Mouse (Mus musculus): ENCODE data around the gene Wdr77. TPM values are rescaled to one million over a fixed set of nuclear protein-coding genes. Genes with fewer than 3 reads are reported as not detected.
"Not testable (repeated sequence)": the region's sequence is repeated elsewhere in the genome, so short reads cannot be mapped to it uniquely, and the experiment has no call there.

Gene Wdr77
- total RNA-seq (2021) = 10 to 100 TPM; 48.4 to 52.4 TPM

DNA sequence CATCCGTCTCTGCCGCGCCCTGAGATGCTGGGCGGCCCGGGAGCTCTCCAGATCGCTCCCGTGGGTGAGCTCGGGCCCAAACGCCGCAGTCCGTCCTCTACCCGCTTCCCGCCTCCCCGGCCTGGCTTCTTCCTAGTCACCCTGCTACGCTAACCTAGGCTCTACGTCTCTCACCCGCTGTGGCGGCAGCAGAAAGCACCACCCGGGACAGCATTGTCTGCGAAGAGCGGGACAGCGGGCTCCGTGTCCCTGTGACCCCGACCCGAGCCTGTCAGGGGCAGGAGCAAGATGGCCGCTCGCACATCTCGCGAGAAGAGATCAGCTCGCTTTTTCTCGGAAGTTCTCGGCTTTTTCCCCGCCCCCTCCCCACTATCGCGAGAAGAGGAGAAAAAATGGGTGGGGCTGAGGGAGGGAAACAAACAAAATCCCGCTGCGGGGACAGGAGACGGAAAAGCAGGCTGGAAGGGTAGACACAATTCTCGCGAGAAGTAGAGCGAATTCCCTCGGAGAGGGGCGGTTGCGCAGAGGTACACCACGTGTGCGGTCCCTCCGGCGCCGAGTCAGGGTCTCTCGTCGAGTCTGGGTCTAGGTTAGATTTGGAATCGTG, at the start of gene Wdr77:
TSS of gene Wdr77 (plus strand) at position 396 of the 607 bp plus-strand sequence.
- peak; percentile 91 for DNase-seq (ENCODE audit: extremely low spot score in 1 of 2, low spot score in 1 of 2)

DNA sequence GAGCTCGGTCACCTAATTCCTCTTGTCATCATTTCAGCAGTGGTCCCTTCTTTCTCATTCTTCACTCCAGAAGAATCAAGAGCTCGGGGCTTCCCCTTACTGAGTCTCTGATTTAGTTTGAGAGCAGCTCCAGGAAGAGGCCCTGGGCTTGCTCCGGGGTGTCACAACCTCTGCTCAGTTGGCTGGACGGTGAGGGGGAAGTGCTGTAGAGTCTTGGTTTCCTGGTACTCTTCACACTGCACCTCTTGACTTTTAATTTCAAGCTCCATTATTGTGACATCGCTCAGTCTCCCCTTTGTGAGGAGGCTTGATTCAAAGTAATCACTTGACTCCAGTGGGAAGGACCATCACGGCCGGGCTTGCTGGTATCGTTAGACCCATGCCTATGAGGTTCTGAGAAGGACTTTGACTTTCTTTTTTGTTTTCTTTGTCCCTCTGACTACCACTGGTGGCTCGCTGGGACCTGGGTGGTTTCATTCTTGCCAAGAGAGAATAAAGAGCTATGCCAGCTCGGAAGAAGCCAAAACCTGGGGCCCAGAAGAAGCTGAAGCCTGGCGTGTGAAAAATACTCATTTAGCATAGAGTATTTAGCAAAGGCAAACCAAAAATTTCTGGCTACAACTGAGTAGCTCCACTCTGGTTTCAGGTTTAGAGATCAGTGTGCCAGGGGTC, 48.5 kb upstream of the Wdr77 start:
- no peak for DNase-seq (ENCODE audit: extremely low spot score in 1 of 2, low spot score in 1 of 2)

DNA sequence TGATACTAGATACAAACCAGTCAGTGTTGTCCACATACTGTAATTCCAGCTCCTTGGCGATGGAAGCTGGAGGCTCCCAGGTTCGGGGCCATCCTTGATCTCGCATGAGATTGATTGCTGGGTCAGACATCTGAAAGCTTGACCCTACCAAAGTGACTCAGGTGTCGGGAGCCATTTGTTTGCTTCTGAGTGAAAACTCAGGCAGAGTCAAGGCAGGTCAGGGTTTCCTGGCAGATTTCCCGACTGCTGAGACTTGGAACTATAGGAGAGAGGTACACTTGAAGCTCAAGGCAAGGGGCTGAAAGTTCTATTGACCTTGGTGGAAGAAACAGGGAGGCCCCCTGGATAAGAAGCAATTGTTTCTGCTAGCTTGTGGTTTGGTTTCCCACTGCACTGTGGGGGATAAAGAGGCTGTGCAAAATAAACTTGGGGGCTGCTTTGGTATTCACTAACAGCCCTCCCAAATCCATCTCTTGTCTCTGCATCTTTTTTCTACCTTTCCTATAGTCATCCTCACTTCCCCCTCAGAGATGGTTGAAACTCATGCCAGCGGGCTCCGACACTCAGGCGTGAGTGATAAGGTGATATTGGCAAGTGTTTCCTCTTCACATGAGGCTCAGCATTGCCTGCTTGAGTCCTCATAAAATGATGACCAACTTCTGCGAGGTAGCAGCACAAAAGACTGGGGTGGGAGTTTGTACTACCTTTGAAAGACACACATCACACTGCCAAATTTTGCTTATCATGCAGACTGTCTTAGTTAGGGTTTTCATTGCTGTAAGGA, 46.9 kb upstream of the Wdr77 start:
- no peak for DNase-seq (ENCODE audit: extremely low spot score in 1 of 2, low spot score in 1 of 2)

DNA sequence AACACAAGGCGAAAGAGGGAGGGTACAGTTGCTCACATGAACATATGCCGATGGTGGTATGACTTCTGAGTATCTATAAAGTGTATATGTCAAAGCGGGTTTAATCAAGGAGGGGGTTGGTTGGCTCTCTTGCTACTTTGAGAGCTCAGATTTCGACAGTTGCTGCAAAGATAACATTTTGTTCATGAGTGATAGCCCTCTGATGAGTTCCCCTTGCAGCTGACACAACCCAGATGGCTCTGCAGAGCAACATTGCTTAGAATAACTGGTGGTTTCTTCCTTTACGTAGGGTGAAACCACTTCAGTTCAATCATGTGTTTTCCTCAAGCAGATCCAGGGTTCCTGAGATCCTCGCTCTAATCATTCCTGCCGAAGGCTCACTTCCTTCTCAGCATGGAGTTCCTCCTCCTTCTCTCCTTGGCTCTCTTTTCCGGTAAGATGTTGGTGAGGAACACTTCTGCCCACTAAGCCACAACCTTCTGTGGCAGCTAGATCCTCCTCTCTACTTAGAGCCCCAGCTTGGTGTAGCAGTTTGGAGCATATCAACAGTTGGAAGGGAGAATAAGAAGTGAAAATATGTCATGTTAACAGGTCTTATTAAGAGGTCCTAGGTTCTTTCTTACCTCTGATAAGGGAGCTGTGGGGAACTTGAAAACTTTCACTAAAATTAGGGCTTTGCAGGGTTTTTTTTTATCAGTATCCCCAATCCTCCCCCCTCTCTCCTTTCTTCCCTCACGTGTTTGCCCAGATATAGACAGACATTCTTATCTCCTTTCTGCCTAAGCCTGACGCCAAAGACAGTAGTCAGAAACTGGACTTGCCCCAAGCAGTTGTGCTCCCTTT, 45.1 kb upstream of the Wdr77 start:
- no peak for DNase-seq (ENCODE audit: extremely low spot score in 1 of 2, low spot score in 1 of 2)

DNA sequence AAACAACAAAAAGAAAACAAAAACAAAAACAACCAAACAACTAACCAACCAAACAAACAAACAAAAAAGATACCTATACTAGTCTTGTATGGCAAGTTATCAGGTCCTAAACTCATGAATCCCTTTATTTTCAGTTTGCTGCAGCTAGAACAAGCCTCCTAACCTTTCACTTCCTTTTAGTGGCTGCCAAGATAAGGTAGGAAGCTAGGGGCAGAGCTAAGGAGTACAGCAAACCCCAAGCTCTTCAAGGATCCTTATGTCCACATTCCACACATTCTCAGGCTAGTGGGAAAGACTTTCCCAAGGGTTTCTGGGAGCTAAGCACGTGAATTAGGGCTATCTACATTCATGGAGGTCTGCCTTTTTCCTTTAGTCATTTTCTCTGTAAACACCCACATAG, 43.9 kb upstream of the Wdr77 start:
- DNase-seq (ENCODE audit: extremely low spot score in 1 of 2, low spot score in 1 of 2) = no peak

DNA sequence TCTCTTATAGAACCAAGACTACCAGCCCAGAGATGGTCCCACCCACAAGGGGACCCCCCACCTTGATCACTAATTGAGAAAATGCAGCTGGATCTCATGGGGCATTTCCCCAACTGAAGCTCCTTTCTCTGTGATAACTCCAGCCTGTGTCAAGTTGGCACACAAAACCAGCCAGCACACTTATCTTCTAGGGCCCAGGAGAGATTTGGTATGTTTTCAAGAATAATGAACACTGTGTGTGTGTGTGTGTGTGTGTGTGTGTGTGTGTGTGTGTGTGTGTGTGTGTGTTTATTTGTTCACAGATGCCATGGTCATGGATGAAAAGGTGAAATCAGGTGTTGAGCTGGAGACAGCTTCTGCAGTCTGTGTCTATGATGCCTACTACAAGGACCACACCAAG, 42.7 kb upstream of the Wdr77 start:
- not testable (repeated sequence) for DNase-seq (ENCODE audit: extremely low spot score in 1 of 2, low spot score in 1 of 2)

DNA sequence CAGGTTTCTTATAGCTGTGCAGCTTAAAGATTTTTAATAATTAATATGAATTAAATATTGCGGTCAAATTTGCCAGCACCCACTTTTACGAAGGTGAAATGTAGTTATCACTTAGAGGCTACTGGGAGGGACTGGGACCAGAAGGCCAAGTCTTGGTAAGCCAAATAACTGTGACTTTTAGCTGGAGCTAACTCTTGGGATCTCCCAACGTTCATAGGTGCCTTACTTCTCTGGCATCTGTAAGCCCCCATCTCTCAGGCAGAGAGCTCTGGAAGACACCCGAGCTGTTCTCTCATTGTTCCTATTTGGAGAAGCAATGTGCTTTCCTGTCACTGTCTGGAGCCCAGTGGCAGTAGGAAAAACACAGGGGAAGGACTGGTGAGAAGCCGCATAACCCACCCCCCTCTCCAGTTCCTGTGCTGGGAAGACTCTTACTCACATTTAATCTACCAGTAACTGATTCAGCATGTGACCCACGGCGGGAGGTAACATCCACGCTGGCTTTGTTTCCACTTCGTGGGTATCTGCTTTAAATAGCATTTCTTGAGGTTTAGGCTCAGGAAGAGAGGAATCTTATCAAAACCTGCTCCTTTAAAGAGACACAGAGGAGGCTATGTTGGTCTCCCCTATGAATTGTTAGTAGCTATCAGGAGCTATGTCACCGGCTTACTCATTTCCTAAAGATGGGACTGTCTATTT, 41.4 kb upstream of the Wdr77 start:
- DNase-seq (ENCODE audit: extremely low spot score in 1 of 2, low spot score in 1 of 2) = no peak

DNA sequence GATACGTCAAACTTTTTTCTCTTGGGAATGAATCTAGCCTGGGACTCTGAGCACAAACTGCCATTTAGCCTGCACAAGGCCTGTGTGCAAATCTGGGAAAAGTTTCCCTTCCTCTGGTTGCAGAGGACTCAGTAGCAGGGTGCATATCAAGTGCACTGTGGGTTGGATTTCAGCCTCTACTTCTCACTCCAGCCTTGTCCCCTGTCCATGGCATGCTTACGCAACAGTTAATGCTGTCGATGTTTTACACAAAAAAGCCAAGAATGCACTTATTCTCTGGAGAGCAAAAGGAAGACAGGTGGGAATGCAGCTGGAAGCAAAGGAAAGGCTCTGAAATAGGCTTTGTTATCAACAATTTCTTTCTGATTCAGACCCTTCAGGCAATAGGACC, 40.8 kb upstream of the Wdr77 start:
- DNase-seq (ENCODE audit: extremely low spot score in 1 of 2, low spot score in 1 of 2) = no peak

DNA sequence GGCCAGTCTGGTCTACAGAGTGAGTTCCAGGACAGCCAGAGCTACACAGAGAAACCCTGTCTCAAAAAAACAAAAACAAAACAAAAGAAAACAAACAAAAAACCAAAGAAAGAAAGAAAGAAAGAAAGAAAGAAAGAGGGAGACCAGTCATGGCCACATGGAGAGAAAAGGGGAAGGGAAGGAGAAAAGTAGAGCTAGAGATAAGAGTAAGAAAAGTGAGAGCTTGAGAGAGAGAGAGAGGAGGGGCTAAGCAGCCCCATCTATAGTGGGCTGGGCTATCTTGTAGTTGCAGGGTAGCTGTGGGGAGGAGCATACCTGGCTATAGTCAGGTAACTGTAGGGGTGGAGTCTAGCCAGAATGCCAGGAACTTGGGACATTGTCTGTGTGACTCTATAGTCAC, 38.4 kb upstream of the Wdr77 start:
- not testable (repeated sequence) for DNase-seq (ENCODE audit: extremely low spot score in 1 of 2, low spot score in 1 of 2)

DNA sequence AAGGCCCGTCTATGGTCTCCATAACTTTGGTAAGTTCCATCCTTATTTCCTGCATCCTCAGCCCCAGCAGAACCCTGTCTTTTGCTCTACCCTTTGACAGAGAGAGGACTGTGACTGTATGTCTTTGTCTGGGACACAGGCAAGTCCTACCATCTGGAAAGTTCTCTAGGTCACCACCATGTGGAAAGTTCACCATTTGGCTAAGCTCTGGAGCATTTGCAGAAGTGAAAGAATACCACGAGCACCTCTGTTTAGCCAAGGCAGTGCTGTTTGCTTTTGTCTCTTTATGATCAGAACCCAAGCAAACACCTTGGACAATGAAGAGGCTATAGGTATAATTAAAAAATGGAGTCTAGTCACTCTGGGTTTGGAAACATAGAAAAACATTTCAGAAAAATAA, 37.2 kb upstream of the Wdr77 start:
- DNase-seq (ENCODE audit: extremely low spot score in 1 of 2, low spot score in 1 of 2) = no peak

DNA sequence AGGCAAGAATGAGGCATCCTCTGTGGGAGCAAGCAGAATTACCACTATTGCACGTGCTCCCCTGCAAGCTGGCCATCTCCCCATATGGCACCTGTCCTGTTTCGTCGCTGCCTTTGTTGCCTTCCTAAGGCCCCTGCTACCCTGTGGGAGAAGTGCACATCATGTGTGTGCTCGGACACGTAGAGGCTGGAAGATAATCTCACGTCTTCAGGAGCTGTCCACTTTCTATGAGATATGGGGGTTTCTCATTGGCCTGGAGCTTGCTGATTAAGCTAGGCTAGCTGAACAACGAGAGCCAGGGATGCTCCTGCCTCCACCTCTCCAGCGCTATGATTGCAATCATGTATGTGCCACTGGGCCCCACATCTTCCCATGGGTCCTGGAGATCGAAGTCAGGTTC, 34.6 kb upstream of the Wdr77 start:
- DNase-seq (ENCODE audit: extremely low spot score in 1 of 2, low spot score in 1 of 2) = no peak

DNA sequence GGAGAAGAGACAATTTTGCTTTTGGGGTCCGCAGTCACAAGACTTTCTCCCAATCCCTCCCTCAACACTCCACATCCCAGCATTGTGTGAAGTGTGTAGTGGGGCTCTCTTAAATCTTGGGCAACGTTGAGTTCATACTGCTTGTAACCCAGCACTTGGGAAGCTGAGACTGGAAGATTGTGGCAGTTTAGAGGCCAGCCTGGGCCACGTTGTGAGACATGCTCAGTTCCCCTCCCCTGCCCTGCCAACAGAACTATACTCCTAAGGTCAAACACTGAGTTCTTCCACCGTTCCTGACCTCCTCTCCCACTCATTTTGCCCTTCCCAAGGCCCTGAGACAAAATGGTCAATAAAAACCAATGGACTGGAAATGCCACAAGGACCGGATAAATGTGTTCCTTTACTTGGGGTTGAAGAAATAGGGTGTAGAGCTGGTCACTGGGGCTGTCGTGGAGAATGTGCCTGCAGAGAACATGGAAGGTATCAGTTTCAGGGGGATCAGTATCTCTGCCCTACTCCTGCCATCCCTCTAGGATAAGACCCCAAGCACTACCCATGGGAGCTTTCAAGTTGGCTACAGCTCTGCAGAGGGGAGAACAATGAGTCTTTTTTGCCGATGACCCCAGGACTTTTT, 31.5 kb upstream of the Wdr77 start:
- DNase-seq (ENCODE audit: extremely low spot score in 1 of 2, low spot score in 1 of 2) = no peak

DNA sequence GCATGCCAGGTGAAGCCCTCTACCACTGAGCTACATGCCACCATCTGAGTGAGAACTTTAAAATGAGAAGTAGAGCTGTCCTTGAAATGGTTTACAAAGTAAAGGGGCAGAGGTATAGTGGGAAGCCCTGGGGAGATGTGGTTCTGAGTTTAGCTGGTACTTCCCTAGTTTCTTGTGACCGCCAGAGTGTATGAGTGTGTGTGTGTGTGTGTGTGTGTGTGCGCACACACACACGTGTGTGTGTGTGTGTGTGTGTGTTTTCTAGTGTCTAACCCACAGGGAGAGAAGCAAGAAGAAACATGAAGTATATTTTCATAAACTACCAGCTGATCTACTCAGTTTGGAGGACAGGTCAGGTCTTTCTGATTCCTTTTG, 31.0 kb upstream of the Wdr77 start:
- DNase-seq (ENCODE audit: extremely low spot score in 1 of 2, low spot score in 1 of 2) = no peak

DNA sequence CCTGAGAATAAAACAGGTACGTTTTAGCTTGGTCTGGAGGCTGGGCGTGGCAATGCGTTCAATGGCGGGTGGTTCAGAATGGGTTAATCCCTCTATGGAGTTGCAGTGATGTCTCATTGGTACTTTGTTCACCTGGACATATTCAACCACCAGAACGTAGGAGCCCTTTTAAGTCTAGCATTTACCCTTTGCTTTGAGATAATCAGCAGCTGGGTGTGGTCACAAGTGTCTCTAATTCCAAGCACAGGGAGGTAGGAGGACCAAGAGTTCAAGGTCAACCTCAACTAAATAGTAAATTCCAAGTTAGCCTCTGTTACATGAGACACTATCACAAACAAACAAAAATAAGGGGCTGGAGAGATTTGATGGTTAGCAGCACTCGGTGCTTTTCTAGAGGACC, 30.4 kb upstream of the Wdr77 start:
- no peak for DNase-seq (ENCODE audit: extremely low spot score in 1 of 2, low spot score in 1 of 2)

DNA sequence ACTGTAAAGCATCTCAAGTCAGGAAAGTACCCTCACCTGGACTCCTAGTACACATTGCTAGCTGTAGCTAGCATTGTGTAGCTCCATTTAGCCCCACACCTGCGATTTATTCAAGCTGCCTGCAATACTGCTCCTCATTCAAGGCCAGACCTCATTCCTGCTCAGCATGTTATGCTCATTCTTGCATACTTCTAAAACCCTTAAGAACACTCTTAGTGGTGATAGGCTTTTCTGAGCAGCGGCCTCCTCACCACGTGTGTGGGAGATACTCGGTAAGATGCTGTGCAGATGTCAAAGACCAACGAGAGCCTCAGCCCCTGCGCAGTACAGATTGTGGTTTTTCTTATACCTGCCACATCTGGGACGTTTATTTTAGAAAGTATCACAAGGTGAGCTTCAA, 29.3 kb upstream of the Wdr77 start:
- DNase-seq (ENCODE audit: extremely low spot score in 1 of 2, low spot score in 1 of 2) = no peak

DNA sequence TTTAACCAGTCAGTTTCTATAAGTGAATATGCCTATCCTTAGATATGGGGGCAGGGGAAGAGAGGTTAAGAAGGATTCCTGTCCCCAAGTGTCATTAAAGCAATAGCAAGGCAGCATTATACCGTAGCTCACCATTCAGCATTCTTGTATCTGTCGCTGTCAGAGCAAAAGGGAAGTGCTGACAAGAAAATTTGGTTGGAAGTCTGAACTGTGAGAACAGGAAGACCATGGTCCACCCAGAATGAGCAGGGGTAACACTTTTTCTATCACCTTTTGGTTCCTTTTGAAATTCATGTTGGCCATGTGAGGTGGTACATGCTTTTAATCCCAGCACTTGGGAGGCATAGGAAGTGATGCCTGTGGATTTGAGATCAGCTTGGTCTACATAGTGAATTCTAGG, 28.1 kb upstream of the Wdr77 start:
- no peak for DNase-seq (ENCODE audit: extremely low spot score in 1 of 2, low spot score in 1 of 2)

DNA sequence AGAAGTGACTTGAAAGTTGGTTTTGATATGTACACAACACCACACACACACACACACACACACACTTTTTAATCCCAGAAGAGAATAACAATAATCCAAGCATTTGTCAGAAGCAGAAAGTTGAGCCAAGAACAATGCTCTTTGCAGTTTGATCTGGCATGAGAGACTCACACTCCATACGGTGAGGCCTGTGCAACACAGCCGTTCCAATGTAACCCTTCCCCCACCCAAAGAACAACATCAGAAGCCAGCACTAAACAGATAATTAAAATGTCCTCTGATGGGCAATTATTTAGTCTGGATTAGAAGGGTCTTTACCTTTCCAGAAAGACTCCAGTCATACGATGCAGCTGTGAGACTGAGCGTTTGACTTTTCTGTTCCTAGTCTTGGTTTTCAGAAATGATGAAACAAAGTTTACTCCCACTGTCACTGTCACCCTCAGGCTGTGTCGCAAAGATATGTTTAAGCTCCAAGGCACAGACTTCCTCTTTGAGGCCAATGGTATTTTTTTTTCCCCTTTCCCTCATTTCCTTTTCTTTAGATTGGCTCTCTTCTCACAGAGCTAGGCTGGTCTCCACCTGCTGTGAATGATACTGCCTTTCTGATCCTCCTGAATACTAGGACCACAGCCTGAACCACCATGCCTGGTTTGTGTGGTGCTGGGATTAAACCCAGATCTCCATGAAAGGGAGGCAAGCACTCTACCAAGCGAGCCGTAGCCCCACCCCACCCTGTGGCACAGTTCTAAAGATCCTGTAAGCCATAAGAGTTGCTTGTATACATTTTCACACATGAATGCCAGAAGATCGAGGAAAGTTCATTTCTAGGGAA, 26.7 kb upstream of the Wdr77 start, which contains the start of gene I830077J02Rik:
TSS of gene I830077J02Rik (minus strand) at position 425 of the 832 bp plus-strand sequence.
- DNase-seq (ENCODE audit: extremely low spot score in 1 of 2, low spot score in 1 of 2) = no peak

DNA sequence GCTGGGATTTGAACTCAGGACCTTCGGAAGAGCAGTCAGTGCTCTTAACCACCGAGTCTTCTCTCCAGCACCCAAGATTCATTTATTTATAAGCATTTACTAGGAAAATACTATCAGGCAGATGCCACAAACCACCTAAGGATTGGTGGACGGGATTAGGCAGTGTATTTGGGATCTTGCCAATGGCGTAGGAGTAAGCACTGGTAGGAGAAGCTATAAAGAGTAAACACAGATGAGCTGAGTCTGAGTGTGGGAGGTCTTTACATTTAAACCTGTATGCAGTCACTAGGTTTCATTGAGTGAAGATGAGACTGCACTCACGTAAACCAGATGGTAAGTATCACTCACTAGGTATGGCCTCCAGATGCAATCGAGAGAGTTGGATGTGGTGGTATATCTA, 25.2 kb upstream of the Wdr77 start:
- DNase-seq (ENCODE audit: extremely low spot score in 1 of 2, low spot score in 1 of 2) = no peak

DNA sequence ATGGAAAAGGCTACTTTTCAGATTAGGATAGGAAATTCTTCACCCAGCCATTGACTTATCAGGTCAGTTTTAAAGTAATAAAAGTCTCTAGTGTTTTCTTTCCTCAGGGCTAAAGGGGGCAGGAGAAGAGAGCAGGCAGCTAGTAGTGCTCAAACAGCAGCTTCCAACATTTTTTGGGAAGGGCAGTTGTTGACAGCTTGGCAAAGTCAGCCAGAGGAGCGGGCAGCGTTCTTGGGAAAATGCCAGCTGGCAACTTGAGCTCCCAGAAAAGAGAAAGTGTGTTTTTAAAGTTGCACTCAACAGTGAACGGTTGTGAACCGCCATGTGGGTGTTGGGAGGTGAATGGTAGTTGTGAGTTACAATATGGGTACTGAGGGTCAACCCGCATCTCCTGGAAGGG, 24.1 kb upstream of the Wdr77 start:
- DNase-seq (ENCODE audit: extremely low spot score in 1 of 2, low spot score in 1 of 2) = no peak
